Mouse (Mus musculus): Measurements from ENCODE around the gene Clpp. TPM values are rescaled to one million over a fixed set of nuclear protein-coding genes. Genes with fewer than 3 reads are reported as not detected.

The Clpp gene
- polyA plus RNA-seq, 1 experiment from 2014 or later: 103 TPM

DNA sequence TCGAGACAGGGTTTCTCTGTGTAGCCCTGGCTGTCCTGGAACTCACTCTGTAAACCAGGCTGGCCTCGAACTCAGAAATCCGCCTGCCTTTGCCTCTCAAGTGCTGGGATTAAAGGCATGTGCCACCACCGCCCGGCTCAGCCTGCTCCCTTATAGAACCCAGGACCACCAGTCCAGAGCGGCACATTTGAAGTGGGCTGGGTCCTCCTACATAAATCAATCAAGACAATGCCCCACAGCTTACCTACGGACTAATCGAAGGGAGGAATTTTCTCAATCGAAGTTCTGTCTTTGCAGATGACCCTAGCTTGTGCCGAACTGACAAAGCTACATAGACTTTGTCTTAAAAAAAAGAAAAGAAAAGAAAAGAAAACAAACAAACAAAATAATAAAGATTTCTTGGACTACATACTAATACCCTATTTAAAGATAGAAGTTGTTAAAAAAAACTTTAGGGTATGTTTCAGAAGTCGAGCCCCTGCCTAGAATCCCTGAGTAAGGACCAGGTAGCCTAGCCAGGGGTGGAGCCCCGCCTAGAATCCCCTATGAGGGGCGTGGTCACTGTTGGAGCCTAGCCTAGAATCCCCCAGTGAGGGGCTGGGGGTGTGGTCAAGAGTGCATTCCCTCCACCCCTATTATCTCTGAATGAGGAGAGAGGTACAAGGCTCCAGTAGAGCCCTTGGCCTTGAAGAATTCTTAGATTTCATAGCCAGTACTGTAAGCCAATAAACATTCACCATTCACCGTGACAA, 16.0 kb upstream of the Clpp start:
- no peak for ATAC-seq (replicated peaks; ENCODE audit: insufficient number of reproducible peaks, insufficient read depth, low FRiP score, low read depth)
- 60% methylated on average over 14 of the region's 14 CpGs for WGBS
- no peak overlapping the region for H3K9ac ChIP-seq

DNA sequence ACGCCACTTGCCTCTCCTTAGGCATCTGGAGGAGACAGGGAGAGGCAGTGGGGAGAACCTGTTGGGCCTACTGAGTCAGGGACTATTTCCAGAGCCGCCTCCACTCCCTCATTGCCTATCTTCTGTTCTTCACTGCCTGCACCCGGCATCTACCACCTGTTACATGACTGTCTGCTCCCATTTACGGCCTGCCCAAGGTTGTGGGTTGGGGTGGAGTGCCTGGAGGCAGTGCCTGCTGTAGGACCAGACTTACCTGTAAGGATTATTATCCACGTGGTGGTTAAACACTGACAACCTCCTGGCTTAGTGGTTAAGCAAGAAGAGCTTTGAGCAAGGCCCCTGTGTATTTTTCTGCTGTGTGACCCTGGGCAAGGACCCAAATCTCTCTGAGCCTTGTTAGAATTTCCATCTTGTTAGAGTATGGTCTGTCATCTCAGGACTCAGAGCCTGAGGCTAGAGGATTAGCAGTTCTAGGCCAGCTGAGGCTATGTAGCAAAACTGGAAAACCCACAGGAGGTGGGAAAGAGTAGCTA, 15.3 kb upstream of the Clpp start:
- Histone ChIP-seq H3K9ac (no peak overlapping the region), H3K4me1 (replicated peaks) (no peaks in the 10 kb centered on the region), H3K36me3 (no peaks in the 10 kb centered on the region), H3K9me3 (replicated peaks) (no peaks in the 10 kb centered on the region), H3K4me3 (no peak overlapping the region), H3K27me3 (0 out of 2 replicates have a peak, but pooled peaks cover 6% of the 10 kb centered on the region), H3K4me2 (no peak overlapping the region), H3K27ac (no peak overlapping the region)
- no peak for ATAC-seq (replicated peaks; ENCODE audit: insufficient number of reproducible peaks, insufficient read depth, low FRiP score, low read depth)
- WGBS: 78% methylated on average over 5 of the region's 5 CpGs

More for the DNA sequence above, 16.0 kb upstream of the Clpp start:
- H3K4me2 ChIP-seq: no peak overlapping the region
- no peaks in the 10 kb centered on the region for H3K9me3 ChIP-seq (replicated peaks)
- H3K27ac ChIP-seq: no peak overlapping the region
- no peaks in the 10 kb centered on the region for H3K4me1 ChIP-seq (replicated peaks)
- no peak overlapping the region for H3K4me3 ChIP-seq
- no peaks in the 10 kb centered on the region for H3K36me3 ChIP-seq
- 0 out of 2 replicates have a peak, but pooled peaks cover 6% of the 10 kb centered on the region for H3K27me3 ChIP-seq

DNA sequence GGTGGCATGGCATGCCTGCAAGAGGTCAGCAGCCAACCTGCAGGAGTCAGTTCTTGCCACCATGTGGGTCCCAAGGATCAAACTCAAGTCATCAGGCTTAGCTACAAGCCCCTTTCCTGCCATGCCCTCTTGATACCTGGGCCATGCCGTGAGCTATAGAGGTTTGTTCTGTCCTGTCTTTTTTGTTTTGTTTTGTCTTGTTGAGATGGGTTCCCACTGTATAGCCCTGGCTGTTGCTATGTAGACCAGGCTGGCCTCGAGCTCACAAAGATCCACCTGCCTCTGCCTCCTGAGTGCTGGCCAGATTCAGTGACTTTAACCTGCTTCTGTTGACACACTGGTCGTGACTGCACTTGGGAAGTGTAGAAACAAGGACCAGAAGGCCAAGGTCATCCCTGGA, 14.7 kb upstream of the Clpp start:
- H3K4me3 ChIP-seq: no peak overlapping the region
- no peak overlapping the region for H3K4me2 ChIP-seq
- H3K36me3 ChIP-seq: no peaks in the 10 kb centered on the region
- H3K27ac ChIP-seq: no peak overlapping the region
- H3K9ac ChIP-seq: no peak overlapping the region
- H3K4me1 ChIP-seq (replicated peaks): no peaks in the 10 kb centered on the region
- H3K27me3 ChIP-seq: 0 out of 2 replicates have a peak, but pooled peaks cover 6% of the 10 kb centered on the region
- no peaks in the 10 kb centered on the region for H3K9me3 ChIP-seq (replicated peaks)
- WGBS: 59% methylated on average over 3 of the region's 3 CpGs
- ATAC-seq (replicated peaks; ENCODE audit: insufficient number of reproducible peaks, insufficient read depth, low FRiP score, low read depth): no peak

DNA sequence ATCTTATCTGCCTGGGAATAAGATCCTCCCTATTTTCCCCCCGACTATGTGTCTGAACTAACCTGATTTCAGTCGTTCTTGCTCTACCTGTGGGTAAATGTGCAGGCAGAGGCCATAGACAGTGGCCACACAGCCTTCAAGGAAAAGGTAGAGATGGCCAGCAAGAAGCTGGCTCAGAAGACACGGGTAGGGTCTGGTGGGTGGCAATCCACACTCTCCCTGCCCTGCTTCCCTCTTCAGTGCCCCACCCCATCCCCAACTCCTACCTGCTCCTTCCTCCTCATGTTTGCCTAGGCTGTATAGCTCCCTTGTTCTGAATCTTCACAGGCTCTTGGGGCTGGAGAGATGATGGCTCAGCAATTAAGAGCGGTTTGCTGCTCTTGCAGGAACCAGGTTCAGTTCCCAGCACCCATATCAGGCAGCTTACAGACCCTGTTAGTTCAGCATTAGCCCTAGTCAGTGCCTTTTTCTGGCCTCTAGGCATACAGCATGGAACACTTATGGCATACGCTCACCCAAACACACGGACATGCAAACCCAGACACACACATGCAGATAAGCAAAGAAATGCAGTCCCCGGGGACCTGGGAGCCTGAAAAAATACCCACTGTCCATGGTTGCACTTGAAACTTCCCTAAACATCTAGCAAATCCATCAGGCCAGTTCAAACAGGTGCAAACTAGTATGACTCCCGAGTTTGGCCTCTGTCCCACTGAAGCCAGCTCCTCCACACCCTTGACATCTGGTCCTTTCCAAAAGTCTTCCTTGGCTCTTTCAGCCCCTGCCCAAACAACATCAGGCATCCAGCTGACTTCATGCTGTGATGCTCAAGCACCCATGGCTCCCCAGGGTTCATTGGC, 13.3 kb upstream of the Clpp start:
- 60% methylated on average over 8 of the region's 8 CpGs for WGBS
- 0 out of 2 replicates have a peak, but pooled peaks cover 1% of the 10 kb centered on the region for H3K27me3 ChIP-seq
- no peak overlapping the region for H3K4me3 ChIP-seq
- H3K4me2 ChIP-seq: no peak overlapping the region
- no peak overlapping the region for H3K27ac ChIP-seq
- no peaks in the 10 kb centered on the region for H3K9me3 ChIP-seq (replicated peaks)
- H3K4me1 ChIP-seq (replicated peaks): no peaks in the 10 kb centered on the region
- no peak overlapping the region for H3K9ac ChIP-seq
- no peak for ATAC-seq (replicated peaks; ENCODE audit: insufficient number of reproducible peaks, insufficient read depth, low FRiP score, low read depth)
- H3K36me3 ChIP-seq: no peaks in the 10 kb centered on the region

DNA sequence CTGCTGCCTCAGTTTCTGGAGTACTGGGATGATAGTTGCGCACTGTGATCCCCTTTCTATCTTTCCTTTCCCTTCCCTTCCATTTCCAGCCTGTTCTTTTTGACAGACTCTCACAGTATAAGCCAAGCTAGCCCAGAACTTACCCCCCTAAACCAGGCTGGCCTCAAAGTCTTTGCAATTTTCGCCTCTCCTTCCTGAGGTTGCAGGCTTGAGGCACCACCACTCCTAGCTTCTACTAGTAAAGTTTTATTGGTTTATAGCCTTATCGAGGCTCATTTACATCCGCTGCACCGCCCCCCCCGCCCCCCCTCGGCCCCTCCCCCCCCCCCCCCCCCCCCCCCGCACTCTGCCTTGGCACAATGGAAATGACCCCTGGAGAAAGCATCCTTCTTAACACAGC, 10.6 kb upstream of the Clpp start:
- Histone ChIP-seq H3K4me3 (no peak overlapping the region), H3K4me2 (no peak overlapping the region), H3K4me1 (replicated peaks) (no peaks in the 10 kb centered on the region), H3K9me3 (replicated peaks) (no peaks in the 10 kb centered on the region), H3K27ac (no peak overlapping the region), H3K36me3 (no peaks in the 10 kb centered on the region), H3K27me3 (no peaks in the 10 kb centered on the region), H3K9ac (no peak overlapping the region)
- WGBS: 64% methylated on average over 4 of the region's 8 CpGs
- ATAC-seq (replicated peaks; ENCODE audit: insufficient number of reproducible peaks, insufficient read depth, low FRiP score, low read depth): no peak

DNA sequence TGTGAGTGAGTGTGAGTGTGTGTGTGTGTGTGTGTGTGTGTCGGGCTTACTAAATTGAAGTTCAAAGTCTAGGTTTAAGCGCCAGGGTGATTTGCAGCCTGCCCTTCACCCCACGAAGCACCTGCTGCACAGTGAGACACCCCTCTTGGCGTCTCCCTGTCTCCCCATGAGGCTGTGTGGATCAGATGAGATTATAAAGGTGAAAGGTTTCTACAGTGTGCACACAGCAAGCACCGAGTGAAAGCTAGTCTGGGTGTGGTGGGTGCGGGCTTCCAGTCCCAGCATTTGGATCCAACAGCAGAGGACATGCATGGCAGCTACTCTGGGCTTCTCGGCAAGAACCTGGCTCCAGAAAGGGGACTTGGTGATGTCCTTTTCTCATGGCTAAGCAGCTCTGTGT, 9.1 kb upstream of the Clpp start:
- no peaks in the 10 kb centered on the region for H3K4me1 ChIP-seq (replicated peaks)
- H3K36me3 ChIP-seq: no peaks in the 10 kb centered on the region
- 72% methylated on average over 7 of the region's 7 CpGs for WGBS
- no peak overlapping the region for H3K27ac ChIP-seq
- H3K4me3 ChIP-seq: no peak overlapping the region
- no peak overlapping the region for H3K9ac ChIP-seq
- no peaks in the 10 kb centered on the region for H3K27me3 ChIP-seq
- no peak overlapping the region for H3K4me2 ChIP-seq
- ATAC-seq (replicated peaks; ENCODE audit: insufficient number of reproducible peaks, insufficient read depth, low FRiP score, low read depth): no peak
- no peaks in the 10 kb centered on the region for H3K9me3 ChIP-seq (replicated peaks)

DNA sequence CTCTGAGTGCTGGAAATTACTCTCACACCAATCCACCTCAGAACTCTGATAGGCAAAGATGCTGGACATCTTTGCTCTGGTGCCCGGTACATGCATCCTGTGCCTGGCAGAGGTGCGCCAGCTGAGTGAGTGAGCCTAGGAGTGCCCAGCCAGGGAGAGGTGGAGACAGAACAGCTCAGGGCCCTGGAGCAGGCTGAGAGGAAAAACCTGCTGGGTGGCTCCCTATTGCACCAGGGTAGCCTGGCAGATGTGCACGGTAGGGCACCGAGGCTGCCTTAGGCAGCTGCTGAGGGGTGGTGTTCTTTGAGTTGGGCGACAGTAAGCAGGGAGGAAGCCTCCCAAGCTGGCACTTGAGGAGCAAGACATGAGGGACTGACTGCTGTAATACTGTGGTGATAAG, 8.1 kb upstream of the Clpp start, which contains the start of gene Acer1:
Gene Acer1 (minus strand): TSS at position 114 of the 400 bp plus-strand sequence.
- no peak within 1 kb of the TSS for H3K4me3 ChIP-seq
- no peaks in the 10 kb centered on the region for H3K4me1 ChIP-seq (replicated peaks)
- H3K9ac ChIP-seq: no peak within 1 kb of the TSS
- H3K4me2 ChIP-seq: no peak within 1 kb of the TSS
- no peak within 1 kb of the TSS for H3K27ac ChIP-seq
- no peaks in the 10 kb centered on the region for H3K27me3 ChIP-seq
- ATAC-seq (replicated peaks; ENCODE audit: insufficient number of reproducible peaks, insufficient read depth, low FRiP score, low read depth): 0 out of 2 replicates have a peak, but pooled peaks have one; percentile 14
- no peaks in the 10 kb centered on the region for H3K36me3 ChIP-seq
- H3K9me3 ChIP-seq (replicated peaks): no peaks in the 10 kb centered on the region
- WGBS: 59% methylated on average over 5 of the region's 5 CpGs

DNA sequence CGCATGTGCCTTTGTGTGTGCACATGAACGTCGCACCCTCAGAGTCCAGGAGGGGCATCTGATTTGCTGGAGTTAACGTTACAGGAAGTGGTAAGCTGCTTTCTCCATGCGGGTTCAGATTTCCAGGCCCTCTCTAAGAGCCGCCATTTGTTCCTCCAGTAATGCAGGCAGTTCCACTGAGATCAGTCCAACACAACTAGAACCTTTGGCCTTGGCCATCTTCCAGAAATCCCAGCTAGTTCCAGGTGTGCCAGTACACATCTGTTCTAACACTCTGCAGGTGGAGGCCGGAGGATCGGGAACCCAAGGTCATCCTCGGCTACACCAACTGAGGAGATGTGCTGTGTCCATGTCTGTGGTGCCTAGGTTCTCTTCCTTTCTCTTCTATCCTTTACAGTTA, 5.2 kb upstream of the Clpp start:
- 74% methylated on average over 9 of the region's 9 CpGs for WGBS

DNA sequence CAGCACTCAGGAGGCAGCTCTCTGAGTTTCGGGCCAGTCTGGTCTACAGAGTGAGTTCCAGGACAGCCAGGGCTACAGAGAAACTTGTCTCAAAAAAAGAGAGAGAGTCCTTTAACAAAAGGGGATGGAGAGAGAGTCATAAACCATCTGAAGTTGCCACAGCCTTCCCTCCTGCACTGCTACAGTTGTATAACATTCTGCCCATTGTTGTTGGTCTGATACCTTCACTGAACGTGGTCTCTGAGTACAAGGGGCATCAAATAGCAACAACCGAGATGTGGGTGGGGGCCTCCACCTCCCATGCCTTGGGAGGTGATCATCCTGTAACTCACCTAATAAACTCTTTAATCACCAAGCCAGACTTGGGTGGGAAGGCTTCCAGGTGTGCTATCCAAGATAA, 4.4 kb upstream of the Clpp start:
- no peak overlapping the region for H3K27ac ChIP-seq
- H3K4me2 ChIP-seq: no peak overlapping the region
- no peak overlapping the region for H3K9ac ChIP-seq
- WGBS: 78% methylated on average over 3 of the region's 3 CpGs
- H3K9me3 ChIP-seq (replicated peaks): no peaks in the 10 kb centered on the region
- H3K4me1 ChIP-seq (replicated peaks): no peaks in the 10 kb centered on the region; the same call in 1 of the 2 replicates
- H3K4me3 ChIP-seq: no peak overlapping the region
- no peaks in the 10 kb centered on the region for H3K36me3 ChIP-seq
- no peak for ATAC-seq (replicated peaks; ENCODE audit: insufficient number of reproducible peaks, insufficient read depth, low FRiP score, low read depth)
- H3K27me3 ChIP-seq: no peaks in the 10 kb centered on the region

More for the DNA sequence above, 5.2 kb upstream of the Clpp start:
- Histone ChIP-seq H3K27me3 (no peaks in the 10 kb centered on the region), H3K4me3 (no peak overlapping the region), H3K27ac (no peak overlapping the region), H3K4me1 (replicated peaks) (no peaks in the 10 kb centered on the region), H3K9ac (no peak overlapping the region), H3K9me3 (replicated peaks) (no peaks in the 10 kb centered on the region), H3K4me2 (no peak overlapping the region), H3K36me3 (no peaks in the 10 kb centered on the region)
- ATAC-seq (replicated peaks; ENCODE audit: insufficient number of reproducible peaks, insufficient read depth, low FRiP score, low read depth): no peak

DNA sequence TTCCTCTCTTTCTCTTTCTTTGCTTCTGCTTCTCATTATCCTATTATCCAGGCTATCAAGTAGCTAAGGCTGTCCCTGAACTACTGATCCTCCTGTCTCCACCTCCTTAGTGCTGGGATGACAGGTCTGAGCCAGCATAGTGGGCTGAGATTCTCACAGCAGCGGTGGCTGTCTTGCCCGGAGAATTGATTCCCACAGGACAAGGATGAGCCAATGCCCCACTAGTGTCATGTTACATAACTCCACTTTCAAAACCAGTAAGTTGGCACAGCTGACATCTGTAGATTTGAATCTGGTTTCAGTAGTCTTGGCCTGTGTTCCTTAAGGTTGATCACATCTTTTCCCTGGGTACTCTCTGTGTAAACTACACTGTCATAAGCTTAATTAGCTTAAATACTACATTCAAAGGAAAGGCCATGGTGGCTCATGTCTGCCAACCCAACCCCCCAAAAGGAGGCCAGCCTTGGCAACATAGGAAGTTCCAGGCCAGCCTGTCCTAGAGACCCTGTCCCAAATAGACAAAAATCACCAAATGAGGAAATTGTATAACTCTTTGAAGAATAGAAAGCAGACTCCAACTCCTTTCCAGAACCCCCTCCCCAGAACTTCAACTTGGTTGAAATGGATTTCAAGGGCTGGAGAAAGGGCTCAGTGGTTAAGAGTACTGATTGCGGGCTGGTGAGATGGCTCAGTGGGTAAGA, 3.9 kb upstream of the Clpp start:
- 84% methylated on average over 3 of the region's 3 CpGs for WGBS
- ATAC-seq (replicated peaks; ENCODE audit: insufficient number of reproducible peaks, insufficient read depth, low FRiP score, low read depth): no peak

DNA sequence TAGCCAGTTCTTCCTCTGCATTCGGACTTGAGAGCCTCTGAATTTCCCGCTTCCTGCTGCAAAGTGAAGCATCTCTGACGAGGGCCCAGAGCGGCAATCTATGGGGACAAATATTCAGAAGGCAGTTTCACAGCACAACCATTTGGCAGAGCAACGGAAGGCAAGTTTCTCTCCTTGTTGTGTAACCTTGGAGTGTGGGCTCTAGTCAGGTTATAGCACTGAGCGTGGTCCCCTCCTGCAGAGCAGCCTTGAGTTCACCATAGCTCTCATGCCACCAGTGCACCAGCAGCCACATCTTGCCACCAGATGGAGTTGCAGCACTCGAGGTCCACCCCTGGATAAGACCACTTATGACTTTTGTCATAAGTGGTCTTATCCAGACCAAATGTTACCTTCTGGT, 1.7 kb upstream of the Clpp start:
- no peaks in the 10 kb centered on the region for H3K27me3 ChIP-seq
- 81% methylated on average over 7 of the region's 7 CpGs for WGBS
- no peak overlapping the region for H3K9ac ChIP-seq
- H3K36me3 ChIP-seq: peaks cover 13% of the 10 kb centered on the region; the same call in 1 of the 2 replicates
- H3K4me2 ChIP-seq: no peak overlapping the region
- H3K27ac ChIP-seq: no peak overlapping the region
- H3K4me1 ChIP-seq (replicated peaks): peaks cover 11% of the 10 kb centered on the region
- no peaks in the 10 kb centered on the region for H3K9me3 ChIP-seq (replicated peaks)
- H3K4me3 ChIP-seq: no peak overlapping the region
- no peak for ATAC-seq (replicated peaks; ENCODE audit: insufficient number of reproducible peaks, insufficient read depth, low FRiP score, low read depth)

More for the DNA sequence above, 3.9 kb upstream of the Clpp start:
- Histone ChIP-seq H3K27ac (no peak overlapping the region), H3K4me1 (replicated peaks) (peaks cover 6% of the 10 kb centered on the region), H3K4me2 (no peak overlapping the region), H3K27me3 (no peaks in the 10 kb centered on the region), H3K9me3 (replicated peaks) (no peaks in the 10 kb centered on the region), H3K9ac (no peak overlapping the region), H3K4me3 (no peak overlapping the region), H3K36me3 (no peaks in the 10 kb centered on the region)

Data from heart, embryonic 15.5 days (tissue).